8 mouse cellular contexts compared by ENCODE assay signal in the genomic region with DNA sequence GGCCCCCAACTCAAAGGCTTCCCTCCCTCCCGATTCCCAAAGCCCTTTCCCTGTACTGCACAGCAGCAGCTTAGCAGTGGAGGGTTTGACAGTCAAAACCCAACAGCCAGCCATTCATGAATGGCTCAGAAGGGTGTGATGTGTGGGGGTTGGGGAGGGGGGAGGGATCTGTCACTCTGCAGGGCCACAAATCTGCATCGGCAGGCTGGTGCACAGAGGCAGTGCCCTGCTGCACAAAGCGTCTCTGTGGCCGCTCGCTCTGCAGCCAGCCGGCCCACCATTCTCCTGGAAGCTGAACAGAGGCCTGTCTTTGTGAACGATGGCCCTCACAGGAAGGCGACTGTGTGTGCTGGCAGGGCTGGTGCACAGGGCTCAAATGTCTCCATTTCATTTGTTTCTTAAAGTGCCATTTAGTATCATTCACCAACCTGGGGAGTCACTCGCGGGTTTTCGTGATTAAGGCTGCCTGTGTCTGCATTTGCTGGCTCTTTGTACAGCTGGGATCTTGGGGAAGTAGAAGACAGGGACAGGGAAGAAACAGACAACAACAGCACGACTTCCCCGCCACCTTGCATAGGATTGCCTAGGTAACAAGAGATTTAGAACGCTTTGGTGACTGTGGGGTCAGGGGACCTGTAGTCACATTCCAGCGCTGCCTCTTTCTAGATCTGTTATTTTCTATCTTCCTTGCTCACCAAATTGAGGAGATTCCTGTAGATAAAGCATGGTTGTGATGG. TPM values are rescaled to one million over a fixed set of nuclear protein-coding genes. Genes with fewer than 3 reads are reported as not detected.
A peak's percentile ranks its signal among the peaks of the same experiment; 100 is the strongest.
DNase-seq lines count a peak whose midpoint lies in the region; ATAC-seq and TF ChIP-seq lines count a peak whose summit lies in the region.

No protein-coding gene starts in this region.

- intact Hi-C loops in left cerebral cortex, postnatal 10 days (cut with DNase I), result no loop called here
- intact Hi-C loops in gastrocnemius, postnatal 14 days (cut with DNase I; ENCODE audit: low total_unique reads), result no loop called here

- H3K27me3 ChIP-seq in kidney, embryonic 14.5 days (ENCODE audit: control insufficient read depth, insufficient read depth, low read length), result no peaks in the 10 kb centered on the region
- H3K27me3 ChIP-seq in forebrain, embryonic 15.5 days, result no peaks in the 10 kb centered on the region

- no peak overlapping the region for H3K27ac ChIP-seq in kidney, embryonic 14.5 days (ENCODE audit: low read depth, low read length)
- peak overlapping the region; percentile 55 for H3K27ac ChIP-seq in forebrain, embryonic 15.5 days (replicated peaks)
- peak overlapping the region; percentile 59; the same call in 1 of the 2 replicates for H3K27ac ChIP-seq in olfactory bulb, adult 2 months (ENCODE audit: insufficient read depth, low read depth, low read length)

- DNase-seq in kidney, postnatal 14 days, result no peak
- DNase-seq in left cerebral cortex, postnatal 10 days (ENCODE audit: extremely low spot score in 1 of 2, low spot score in 2 of 2), result peak; percentile 53 to 67
- DNase-seq in urinary bladder, postnatal 10 days (ENCODE audit: low spot score), result no peak
- no peak for DNase-seq in gastrocnemius, postnatal 14 days

- peak overlapping the region; percentile 9; the same call in 1 of the 2 replicates for H3K9ac ChIP-seq in kidney, embryonic 14.5 days (ENCODE audit: low read depth, low read length)
- H3K9ac ChIP-seq in forebrain, embryonic 15.5 days (replicated peaks), result peak overlapping the region; percentile 3; the same call in 1 of the 2 replicates

- no peaks in the 10 kb centered on the region for H3K9me3 ChIP-seq in kidney, embryonic 14.5 days (ENCODE audit: control insufficient read depth, low read length)
- H3K9me3 ChIP-seq in forebrain, embryonic 15.5 days, result no peaks in the 10 kb centered on the region

- no peak for TF ChIP-seq CTCF in olfactory bulb, adult 2 months (IDR thresholded peaks at IDR 0.05; ENCODE audit: insufficient read depth, low read depth, low read length)

- peaks cover 15% of the 10 kb centered on the region; the same call in 1 of the 2 replicates for H3K4me1 ChIP-seq in kidney, embryonic 14.5 days (ENCODE audit: control insufficient read depth, insufficient read depth, low read length)
- peaks cover 13% of the 10 kb centered on the region for H3K4me1 ChIP-seq in forebrain, embryonic 15.5 days
- H3K4me1 ChIP-seq in olfactory bulb, adult 2 months (ENCODE audit: control insufficient read depth, insufficient read depth, low read length), result peaks cover 7% of the 10 kb centered on the region

- no peak for TF ChIP-seq POLR2A in olfactory bulb, adult 2 months (IDR thresholded peaks at IDR 0.05; ENCODE audit: insufficient read depth, low read depth, low read length)

- WGBS in kidney, embryonic 14.5 days, result 15% methylated on average over 15 of the region's 15 CpGs
- 8% methylated on average over 15 of the region's 15 CpGs for WGBS in forebrain, embryonic 15.5 days
- 46% methylated on average over 15 of the region's 15 CpGs for WGBS in olfactory bulb, adult 2 months

- ATAC-seq in kidney, embryonic 14.5 days (ENCODE audit: low FRiP score, low TSS enrichment), result peak; percentile 41; the same call in 1 of the 2 replicates
- peak; percentile 95 for ATAC-seq in forebrain, embryonic 15.5 days (replicated peaks)
- no peak for ATAC-seq in monocyte, adult 5-6 weeks (replicated peaks; ENCODE audit: insufficient number of reproducible peaks, low FRiP score, low TSS enrichment, poor library complexity, severe bottlenecking)

- peaks cover 25% of the 10 kb centered on the region for H3K36me3 ChIP-seq in kidney, embryonic 14.5 days (ENCODE audit: control insufficient read depth, insufficient read depth, low read length)
- no peaks in the 10 kb centered on the region for H3K36me3 ChIP-seq in forebrain, embryonic 15.5 days

- H3K4me3 ChIP-seq in kidney, embryonic 14.5 days (ENCODE audit: low read length), result no peak overlapping the region
- no peak overlapping the region for H3K4me3 ChIP-seq in forebrain, embryonic 15.5 days
- H3K4me3 ChIP-seq in olfactory bulb, adult 2 months (ENCODE audit: insufficient read depth, low read depth, low read length), result no peak overlapping the region

- H3K4me2 ChIP-seq in kidney, embryonic 14.5 days (replicated peaks; ENCODE audit: low read depth, low read length), result no peak overlapping the region
- H3K4me2 ChIP-seq in forebrain, embryonic 15.5 days (replicated peaks), result peak overlapping the region; percentile 4; the same call in 1 of the 2 replicates

RNA-seq across cellular contexts. Expression of a gene that starts 31.0 kb away (rescaled TPM):
- polyA plus RNA-seq in kidney, embryonic 14.5 days (2014; fragmentation: Nextera tagmentation; extraction: Ambion mirVana), result 39.4 and 51.2 TPM in 2 replicates
- polyA plus RNA-seq in forebrain, embryonic 15.5 days (2015; fragmentation: Nextera tagmentation; extraction: Ambion mirVana), result 11.6 and 12.0 TPM in 2 replicates
- total RNA-seq in left cerebral cortex, postnatal 10 days (2021), result 10 to 100 TPM; 19.0 to 20.5 TPM
- not detected in 2 replicates for polyA plus RNA-seq in olfactory bulb, adult 2 months (2012; ENCODE audit: insufficient read depth, insufficient read length, low replicate concordance, missing spikeins)
- 88.0 to 99.7 TPM (median 95.7 TPM) in 3 replicates for total RNA-seq in monocyte, adult 5-6 weeks (2017)
- total RNA-seq in gastrocnemius, postnatal 14 days (2021), result 10 to 100 TPM; 14.1 to 18.5 TPM

Comparison
In these comparisons a context has a peak if more than half of its experiments do, and no peak if none do; other contexts are left out.
1. DNase-seq: peak in left cerebral cortex, postnatal 10 days (2 of 2); none in kidney, postnatal 14 days (single experiment), urinary bladder, postnatal 10 days (single experiment) and gastrocnemius, postnatal 14 days (single experiment).